Mouse (Mus musculus): ENCODE results near the gene Lhfpl5. TPM values are rescaled to one million over a fixed set of nuclear protein-coding genes. Genes with fewer than 3 reads are reported as not detected.
A peak's percentile ranks its signal among the peaks of the same experiment; 100 is the strongest.

Lhfpl5 gene
- polyA plus RNA-seq, 1 experiment from 2014 or later = 1.5 TPM

DNA sequence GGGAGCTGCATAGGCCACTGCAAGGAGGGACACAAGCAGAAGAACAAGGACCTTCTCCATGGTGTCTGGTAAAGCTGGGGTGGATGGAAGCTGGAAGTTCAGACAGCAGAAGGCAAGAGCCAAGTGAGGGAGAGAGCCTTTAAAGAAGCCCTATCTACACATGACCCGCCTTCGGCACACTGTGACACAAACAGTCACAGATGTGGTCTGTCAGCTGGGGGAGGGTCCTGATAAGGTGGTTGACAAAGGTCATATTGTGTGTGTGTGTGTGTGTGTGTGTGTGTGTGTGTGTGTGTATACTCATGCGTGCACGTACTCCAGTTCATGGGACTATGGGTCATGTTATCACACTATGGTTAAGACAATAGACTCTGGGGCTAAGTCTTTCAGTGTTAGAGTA lies 14.8 kb upstream of the Lhfpl5 start, which contains the start of gene Clps:
TSS of gene Clps (minus strand) at position 169 of the 400 bp plus-strand sequence.
- Histone ChIP-seq H3K36me3 (ENCODE audit: control insufficient read depth, insufficient read depth, low read length) (no peaks in the 10 kb centered on the region), H3K4me1 (replicated peaks; ENCODE audit: control insufficient read depth, insufficient read depth, low read length) (no peaks in the 10 kb centered on the region), H3K9ac (ENCODE audit: low read length) (no peak within 1 kb of the TSS), H3K27ac (ENCODE audit: low read depth, low read length) (no peak within 1 kb of the TSS), H3K9me3 (ENCODE audit: control insufficient read depth, low read length) (no peaks in the 10 kb centered on the region), H3K27me3 (ENCODE audit: control insufficient read depth, insufficient read depth, low read length) (no peaks in the 10 kb centered on the region), H3K4me2 (ENCODE audit: low read depth, low read length, severe bottlenecking) (no peak within 1 kb of the TSS), H3K4me3 (ENCODE audit: low read depth, low read length) (no peak within 1 kb of the TSS)
- 97% methylated on average over 4 of the region's 4 CpGs for WGBS
- DNase-seq (ENCODE audit: low spot score) (no peak), ATAC-seq (replicated peaks; ENCODE audit: low FRiP score) (no peak)

DNA sequence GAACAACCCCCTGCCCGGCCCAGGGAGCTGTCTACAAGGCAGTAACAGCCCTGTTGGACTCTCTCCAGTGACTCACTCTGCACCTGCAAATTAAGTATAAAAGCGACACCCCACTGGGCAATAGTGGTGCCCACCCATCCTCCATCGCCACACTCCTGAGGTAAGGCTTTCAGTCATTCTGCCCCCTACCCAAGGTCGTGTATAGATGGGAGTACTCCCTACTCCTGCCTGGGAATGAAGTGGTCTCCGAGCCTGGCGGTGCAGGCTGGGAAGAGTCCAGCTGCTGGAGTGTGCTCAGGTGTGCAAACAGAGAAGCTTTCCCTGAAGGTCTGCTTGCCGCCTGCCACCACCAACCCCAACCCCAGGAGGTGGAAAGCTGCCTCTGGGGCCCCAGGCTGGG lies 13.8 kb upstream of the Lhfpl5 start:
- DNase-seq (ENCODE audit: low spot score) (no peak), ATAC-seq (replicated peaks; ENCODE audit: low FRiP score) (no peak)
- Histone ChIP-seq H3K4me2 (ENCODE audit: low read depth, low read length, severe bottlenecking) (no peak overlapping the region), H3K9ac (ENCODE audit: low read length) (no peak overlapping the region), H3K4me1 (replicated peaks; ENCODE audit: control insufficient read depth, insufficient read depth, low read length) (no peaks in the 10 kb centered on the region), H3K27me3 (ENCODE audit: control insufficient read depth, insufficient read depth, low read length) (no peaks in the 10 kb centered on the region), H3K4me3 (ENCODE audit: low read depth, low read length) (no peak overlapping the region), H3K9me3 (ENCODE audit: control insufficient read depth, low read length) (no peaks in the 10 kb centered on the region), H3K27ac (ENCODE audit: low read depth, low read length) (no peak overlapping the region), H3K36me3 (ENCODE audit: control insufficient read depth, insufficient read depth, low read length) (no peaks in the 10 kb centered on the region)
- 69% methylated on average over 7 of the region's 7 CpGs for WGBS

DNA sequence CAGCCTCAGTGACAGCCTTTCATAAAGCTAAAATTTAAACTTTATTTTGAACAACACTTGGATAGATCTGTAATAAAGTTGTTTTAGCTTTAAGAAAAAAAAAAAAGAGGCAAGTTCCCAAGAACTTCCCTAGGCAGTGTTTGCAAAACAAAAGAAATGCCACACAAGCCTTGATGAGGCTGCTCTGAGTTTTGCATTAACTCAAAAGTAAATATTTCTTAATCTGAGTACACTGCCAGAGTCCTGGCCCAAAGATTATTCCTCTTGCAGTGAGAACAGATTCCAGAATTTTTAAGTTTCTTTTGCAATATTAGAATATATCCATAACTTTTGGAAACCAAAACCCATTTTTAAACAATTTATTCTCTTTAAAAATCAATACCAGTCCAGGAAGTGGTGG lies 10.3 kb upstream of the Lhfpl5 start:
- Histone ChIP-seq H3K4me3 (ENCODE audit: low read depth, low read length) (no peak overlapping the region), H3K27ac (ENCODE audit: low read depth, low read length) (no peak overlapping the region), H3K9me3 (ENCODE audit: control insufficient read depth, low read length) (no peaks in the 10 kb centered on the region), H3K9ac (ENCODE audit: low read length) (no peak overlapping the region), H3K27me3 (ENCODE audit: control insufficient read depth, insufficient read depth, low read length) (no peaks in the 10 kb centered on the region), H3K4me2 (ENCODE audit: low read depth, low read length, severe bottlenecking) (no peak overlapping the region), H3K36me3 (ENCODE audit: control insufficient read depth, insufficient read depth, low read length) (no peaks in the 10 kb centered on the region), H3K4me1 (replicated peaks; ENCODE audit: control insufficient read depth, insufficient read depth, low read length) (no peaks in the 10 kb centered on the region)
- ATAC-seq (replicated peaks; ENCODE audit: low FRiP score) (no peak), DNase-seq (ENCODE audit: low spot score) (no peak)

DNA sequence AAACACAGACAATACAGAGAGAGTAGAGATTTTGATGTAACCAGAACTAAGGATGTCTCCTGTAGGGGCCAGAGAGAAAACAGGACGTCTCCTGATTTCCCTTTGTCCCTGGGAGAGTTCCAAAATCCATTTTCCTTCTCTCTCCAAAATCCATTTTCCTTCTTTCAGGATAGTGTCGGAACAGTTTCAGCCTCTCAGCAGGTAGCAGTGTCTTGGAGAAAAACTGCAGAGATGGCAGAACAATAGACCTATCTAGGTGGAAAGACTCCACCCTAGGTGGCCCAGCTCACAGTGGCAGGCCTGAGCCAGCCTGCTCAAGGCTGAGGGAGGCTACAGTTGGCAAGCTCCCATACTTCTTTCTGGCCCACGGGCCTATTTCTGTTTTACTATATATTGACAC lies 7.9 kb upstream of the Lhfpl5 start:
- ATAC-seq (replicated peaks; ENCODE audit: low FRiP score) = no peak
- WGBS = 20% methylated on average over 3 of the region's 3 CpGs

DNA sequence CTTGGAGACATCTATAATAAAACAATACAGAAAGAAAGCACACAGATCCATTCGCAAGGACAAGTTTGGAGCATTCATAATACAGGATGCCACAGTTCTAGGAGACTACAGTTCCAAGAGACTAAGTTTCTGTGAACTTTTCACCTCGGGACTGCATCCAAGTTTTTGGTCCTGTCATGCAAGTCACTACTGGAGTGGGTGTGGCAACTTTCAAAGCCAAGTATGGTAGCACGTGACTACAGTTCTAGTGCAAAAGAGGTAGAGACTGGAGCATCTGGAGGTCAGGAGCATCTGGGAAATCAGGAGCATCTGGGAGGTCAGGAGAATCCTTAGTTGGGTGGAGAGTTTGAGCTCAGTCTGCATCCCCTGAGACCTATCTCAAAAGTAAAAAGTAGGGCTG lies 3.6 kb upstream of the Lhfpl5 start:
- Histone ChIP-seq H3K4me1 (replicated peaks; ENCODE audit: control insufficient read depth, insufficient read depth, low read length) (no peaks in the 10 kb centered on the region), H3K27me3 (ENCODE audit: control insufficient read depth, insufficient read depth, low read length) (no peaks in the 10 kb centered on the region), H3K4me2 (ENCODE audit: low read depth, low read length, severe bottlenecking) (no peak overlapping the region), H3K27ac (ENCODE audit: low read depth, low read length) (no peak overlapping the region), H3K36me3 (ENCODE audit: control insufficient read depth, insufficient read depth, low read length) (no peaks in the 10 kb centered on the region), H3K4me3 (ENCODE audit: low read depth, low read length) (no peak overlapping the region), H3K9ac (ENCODE audit: low read length) (no peak overlapping the region), H3K9me3 (ENCODE audit: control insufficient read depth, low read length) (no peaks in the 10 kb centered on the region)
- WGBS = 84% methylated on average over 3 of the region's 3 CpGs
- no peak for DNase-seq (ENCODE audit: low spot score)
- no peak for ATAC-seq (replicated peaks; ENCODE audit: low FRiP score)

More for the DNA sequence above, 7.9 kb upstream of the Lhfpl5 start:
- no peak overlapping the region for H3K9ac ChIP-seq (ENCODE audit: low read length)
- H3K9me3 ChIP-seq (ENCODE audit: control insufficient read depth, low read length) = no peaks in the 10 kb centered on the region
- H3K4me1 ChIP-seq (replicated peaks; ENCODE audit: control insufficient read depth, insufficient read depth, low read length) = no peaks in the 10 kb centered on the region
- no peak overlapping the region for H3K27ac ChIP-seq (ENCODE audit: low read depth, low read length)
- no peak overlapping the region for H3K4me2 ChIP-seq (ENCODE audit: low read depth, low read length, severe bottlenecking)
- no peak overlapping the region for H3K4me3 ChIP-seq (ENCODE audit: low read depth, low read length)
- H3K27me3 ChIP-seq (ENCODE audit: control insufficient read depth, insufficient read depth, low read length) = no peaks in the 10 kb centered on the region
- no peak for DNase-seq (ENCODE audit: low spot score)
- no peaks in the 10 kb centered on the region for H3K36me3 ChIP-seq (ENCODE audit: control insufficient read depth, insufficient read depth, low read length)

DNA sequence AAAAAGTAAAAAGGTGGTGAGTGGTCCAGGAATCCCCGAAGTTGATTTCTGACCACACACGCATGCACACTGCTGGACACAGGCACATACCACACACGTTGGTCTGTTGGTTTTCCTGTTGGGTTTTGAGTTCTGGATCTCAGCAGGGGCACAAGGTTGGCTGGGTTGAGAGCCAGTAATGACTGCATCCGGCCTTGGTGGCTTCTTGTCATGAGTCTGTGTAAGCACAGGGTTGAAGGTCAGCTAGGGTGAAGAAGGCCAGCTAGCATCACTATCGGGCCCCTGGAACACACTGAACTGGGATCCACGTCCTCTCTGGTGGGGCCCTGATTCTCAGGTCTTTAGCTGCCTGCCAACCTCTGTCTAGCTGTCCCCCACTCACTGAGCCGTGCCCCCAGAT lies 2.9 kb upstream of the Lhfpl5 start:
- Histone ChIP-seq H3K36me3 (ENCODE audit: control insufficient read depth, insufficient read depth, low read length) (no peaks in the 10 kb centered on the region), H3K4me1 (replicated peaks; ENCODE audit: control insufficient read depth, insufficient read depth, low read length) (no peaks in the 10 kb centered on the region), H3K4me3 (ENCODE audit: low read depth, low read length) (no peak overlapping the region), H3K27ac (ENCODE audit: low read depth, low read length) (no peak overlapping the region), H3K27me3 (ENCODE audit: control insufficient read depth, insufficient read depth, low read length) (no peaks in the 10 kb centered on the region), H3K9ac (ENCODE audit: low read length) (no peak overlapping the region), H3K4me2 (ENCODE audit: low read depth, low read length, severe bottlenecking) (no peak overlapping the region), H3K9me3 (ENCODE audit: control insufficient read depth, low read length) (no peaks in the 10 kb centered on the region)
- DNase-seq (ENCODE audit: low spot score) (no peak), ATAC-seq (replicated peaks; ENCODE audit: low FRiP score) (no peak)
- WGBS = 89% methylated on average over 7 of the region's 7 CpGs

DNA sequence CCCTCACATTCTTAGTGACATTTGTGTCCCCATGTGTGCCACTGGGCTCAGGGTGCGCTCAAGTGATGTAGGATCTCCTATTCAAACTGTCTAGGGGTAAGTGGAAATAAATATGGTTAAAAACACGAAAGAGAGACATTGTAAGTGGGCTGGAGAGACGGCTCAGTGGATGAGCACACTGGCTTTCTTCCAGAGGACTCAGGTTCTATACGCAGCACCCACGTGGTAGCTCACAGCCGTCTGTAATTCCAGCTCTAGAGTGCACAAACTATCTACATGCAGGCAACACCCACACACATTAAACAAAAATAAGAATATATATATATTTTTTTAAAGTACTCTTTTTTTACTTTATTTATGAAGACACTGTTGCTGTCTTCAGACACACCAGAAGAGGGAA lies 2.5 kb upstream of the Lhfpl5 start:
- DNase-seq (ENCODE audit: low spot score) = no peak
- Histone ChIP-seq H3K27me3 (ENCODE audit: control insufficient read depth, insufficient read depth, low read length) (no peaks in the 10 kb centered on the region), H3K36me3 (ENCODE audit: control insufficient read depth, insufficient read depth, low read length) (no peaks in the 10 kb centered on the region), H3K9me3 (ENCODE audit: control insufficient read depth, low read length) (no peaks in the 10 kb centered on the region), H3K9ac (ENCODE audit: low read length) (no peak overlapping the region), H3K4me2 (ENCODE audit: low read depth, low read length, severe bottlenecking) (no peak overlapping the region), H3K27ac (ENCODE audit: low read depth, low read length) (no peak overlapping the region), H3K4me3 (ENCODE audit: low read depth, low read length) (no peak overlapping the region), H3K4me1 (replicated peaks; ENCODE audit: control insufficient read depth, insufficient read depth, low read length) (no peaks in the 10 kb centered on the region)
- ATAC-seq (replicated peaks; ENCODE audit: low FRiP score) = no peak
- WGBS = 88% methylated on average over 6 of the region's 6 CpGs

DNA sequence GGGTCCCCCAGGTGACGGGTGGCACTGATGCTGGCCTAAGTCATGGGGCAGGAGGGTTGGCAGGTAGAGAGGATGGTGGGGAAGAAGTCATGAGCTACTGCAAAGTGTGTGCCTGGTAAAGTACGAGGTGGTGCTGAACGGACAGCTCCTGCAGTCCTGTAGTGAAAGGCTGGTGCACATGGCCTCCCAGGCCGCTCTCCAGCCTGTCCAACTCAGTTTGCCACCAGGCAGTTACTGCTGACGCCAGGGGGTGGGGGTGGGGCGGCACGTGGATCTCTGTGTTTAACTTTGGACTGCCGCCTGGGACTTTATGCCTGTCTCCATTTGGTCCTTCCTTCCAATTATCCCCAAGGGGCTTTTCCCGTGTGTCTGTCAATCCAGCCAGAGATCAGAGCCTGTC lies 5.0 kb downstream of the Lhfpl5 start:
- WGBS = 5% methylated on average over 9 of the region's 9 CpGs
- no peaks in the 10 kb centered on the region for H3K9me3 ChIP-seq (ENCODE audit: control insufficient read depth, low read length)
- no peak overlapping the region for H3K9ac ChIP-seq (ENCODE audit: low read length)
- DNase-seq (ENCODE audit: low spot score) (peak; percentile 86), ATAC-seq (replicated peaks; ENCODE audit: low FRiP score) (no peak)
- no peaks in the 10 kb centered on the region for H3K36me3 ChIP-seq (ENCODE audit: control insufficient read depth, insufficient read depth, low read length)
- no peaks in the 10 kb centered on the region for H3K27me3 ChIP-seq (ENCODE audit: control insufficient read depth, insufficient read depth, low read length)
- H3K4me1 ChIP-seq (replicated peaks; ENCODE audit: control insufficient read depth, insufficient read depth, low read length) = no peaks in the 10 kb centered on the region
- H3K4me2 ChIP-seq (ENCODE audit: low read depth, low read length, severe bottlenecking) = no peak overlapping the region
- no peak overlapping the region for H3K4me3 ChIP-seq (ENCODE audit: low read depth, low read length)
- no peak overlapping the region for H3K27ac ChIP-seq (ENCODE audit: low read depth, low read length)

DNA sequence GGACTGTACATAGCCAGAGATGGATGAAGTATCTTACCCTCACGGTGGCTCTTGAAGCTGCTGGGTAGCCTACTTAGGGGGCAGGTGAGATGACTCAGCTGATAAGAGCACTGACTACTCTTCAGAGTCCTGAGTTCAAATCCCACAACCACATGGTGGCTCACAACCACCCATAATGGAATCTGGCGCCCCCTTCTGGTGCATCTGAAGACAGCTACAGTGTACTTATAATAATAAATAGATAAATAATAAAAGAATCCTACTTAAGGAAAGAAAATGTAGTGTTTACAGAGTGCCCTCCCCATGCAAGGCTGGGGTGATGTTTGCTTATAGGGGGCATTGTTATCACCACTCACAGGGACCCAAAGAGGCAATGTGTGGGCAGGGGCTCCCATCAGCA lies 5.6 kb downstream of the Lhfpl5 start:
- Histone ChIP-seq H3K36me3 (ENCODE audit: control insufficient read depth, insufficient read depth, low read length) (no peaks in the 10 kb centered on the region), H3K4me2 (ENCODE audit: low read depth, low read length, severe bottlenecking) (no peak overlapping the region), H3K27ac (ENCODE audit: low read depth, low read length) (no peak overlapping the region), H3K9me3 (ENCODE audit: control insufficient read depth, low read length) (no peaks in the 10 kb centered on the region), H3K9ac (ENCODE audit: low read length) (no peak overlapping the region), H3K27me3 (ENCODE audit: control insufficient read depth, insufficient read depth, low read length) (no peaks in the 10 kb centered on the region), H3K4me1 (replicated peaks; ENCODE audit: control insufficient read depth, insufficient read depth, low read length) (no peaks in the 10 kb centered on the region), H3K4me3 (ENCODE audit: low read depth, low read length) (no peak overlapping the region)
- WGBS = 56% methylated on average over 2 of the region's 2 CpGs
- DNase-seq (ENCODE audit: low spot score) (no peak), ATAC-seq (replicated peaks; ENCODE audit: low FRiP score) (no peak)
